Mouse (Mus musculus) erythroblast, embryonic 14.5 days (primary cell): Measurements from ENCODE around the gene Ddah2. TPM values are rescaled to one million over a fixed set of nuclear protein-coding genes. Genes with fewer than 3 reads are reported as not detected.

ENCODE experiments used
- H3K27me3 ChIP-seq: 2 replicates; pipeline ENCODE4 v1.6.1; 2012; ENCODE audit warnings: inconsistent platforms; ENCODE audit not compliant: control insufficient read depth
- H3K36me3 ChIP-seq: 2 replicates; pipeline ENCODE4 v1.6.1; 2012; ENCODE audit warnings: mild to moderate bottlenecking, inconsistent platforms; ENCODE audit not compliant: control insufficient read depth
- H3K4me1 ChIP-seq: 2 replicates; pipeline ENCODE4 v1.6.1; 2012; ENCODE audit warnings: inconsistent platforms; ENCODE audit not compliant: control insufficient read depth
- H3K4me3 ChIP-seq: replicated peaks from 2 replicates; pipeline ENCODE3; 2012; ENCODE audit warnings: moderate library complexity, mild to moderate bottlenecking, inconsistent platforms
- H3K9me3 ChIP-seq: 2 replicates; pipeline ENCODE4 v1.6.1; 2012; ENCODE audit warnings: low read length, inconsistent platforms, mixed read lengths; ENCODE audit not compliant: control insufficient read depth
- GATA1 ChIP-seq: IDR thresholded peaks from 2 replicates; pipeline ENCODE4 v1.6.1; 2012; ENCODE audit warnings: low read length, inconsistent platforms, mixed read lengths
- TAL1 ChIP-seq: IDR thresholded peaks from 3 replicates; pipeline ENCODE4 v1.6.1; 2012; ENCODE audit warnings: low read length, inconsistent platforms, mixed read lengths
- polyA plus RNA-seq: library from polyadenylated mRNA; stranded (reverse); fragments of >175 nt; gene quantifications from 2 replicates; pipeline ENCODE4 v1.2.3, GENCODE M21; 2012

Gene Ddah2
- polyA plus RNA-seq, 1 experiment = 0.78 TPM

DNA sequence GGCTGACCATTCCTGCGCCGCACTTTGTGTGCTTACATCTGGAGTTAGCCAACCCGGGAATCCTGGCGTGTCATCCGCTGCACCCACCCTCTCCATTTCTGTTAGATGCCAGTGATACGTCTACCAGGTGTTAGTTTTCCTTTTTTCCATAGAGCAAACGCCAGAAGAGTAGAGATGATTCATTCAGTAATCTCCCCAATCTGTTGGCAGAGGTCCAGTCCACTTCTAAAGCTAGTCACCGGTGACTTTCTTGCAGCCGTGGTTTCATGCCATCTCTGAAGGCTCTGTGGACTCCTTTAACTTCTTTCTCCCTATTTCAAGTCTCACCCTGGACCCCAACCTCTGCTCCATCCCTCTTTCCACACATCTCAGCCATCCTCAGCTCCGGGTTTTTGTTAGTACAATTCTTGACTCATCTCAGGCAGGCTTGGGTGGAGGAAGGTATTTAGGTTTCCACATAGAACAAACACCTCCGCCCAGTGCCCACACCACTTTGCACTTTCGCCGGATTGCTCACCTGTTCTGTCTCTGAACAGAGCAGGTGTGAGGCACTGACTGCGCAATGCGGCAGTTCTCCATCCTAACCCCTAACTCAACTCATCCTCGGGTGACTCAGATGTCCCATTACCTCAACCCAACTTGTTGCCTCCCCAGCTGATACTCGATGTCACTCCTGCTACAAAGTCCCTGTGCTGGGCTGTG lies 9.5 kb downstream of the Ddah2 start:
- H3K9me3 ChIP-seq = no peaks in the 10 kb centered on the region; the same call in 1 of the 2 replicates
- H3K4me1 ChIP-seq = peaks cover 28% of the 10 kb centered on the region
- H3K4me3 ChIP-seq = no peak overlapping the region
- peaks cover 78% of the 10 kb centered on the region for H3K27me3 ChIP-seq
- no peaks in the 10 kb centered on the region for H3K36me3 ChIP-seq
- TF ChIP-seq TAL1 = no peak
- no peak for TF ChIP-seq GATA1

- peaks cover 2% of the 10 kb centered on the region for H3K9me3 ChIP-seq
- H3K27me3 ChIP-seq = peaks cover 66% of the 10 kb centered on the region
- H3K4me1 ChIP-seq = peaks cover 20% of the 10 kb centered on the region
- TF ChIP-seq GATA1 (no peak), TAL1 (no peak)
- no peak overlapping the region for H3K4me3 ChIP-seq
- H3K36me3 ChIP-seq = no peaks in the 10 kb centered on the region
Measured at GRCm38 (mm10) chr17:35070556-35071229, 11.9 kb downstream of the Ddah2 start.

- Histone ChIP-seq H3K36me3 (no peaks in the 10 kb centered on the region), H3K9me3 (peaks cover 2% of the 10 kb centered on the region), H3K27me3 (peaks cover 64% of the 10 kb centered on the region), H3K4me3 (no peak overlapping the region), H3K4me1 (peaks cover 15% of the 10 kb centered on the region)
- TF ChIP-seq GATA1 (no peak), TAL1 (no peak)
Measured at GRCm38 (mm10) chr17:35071454-35071853, 12.6 kb downstream of the Ddah2 start.

DNA sequence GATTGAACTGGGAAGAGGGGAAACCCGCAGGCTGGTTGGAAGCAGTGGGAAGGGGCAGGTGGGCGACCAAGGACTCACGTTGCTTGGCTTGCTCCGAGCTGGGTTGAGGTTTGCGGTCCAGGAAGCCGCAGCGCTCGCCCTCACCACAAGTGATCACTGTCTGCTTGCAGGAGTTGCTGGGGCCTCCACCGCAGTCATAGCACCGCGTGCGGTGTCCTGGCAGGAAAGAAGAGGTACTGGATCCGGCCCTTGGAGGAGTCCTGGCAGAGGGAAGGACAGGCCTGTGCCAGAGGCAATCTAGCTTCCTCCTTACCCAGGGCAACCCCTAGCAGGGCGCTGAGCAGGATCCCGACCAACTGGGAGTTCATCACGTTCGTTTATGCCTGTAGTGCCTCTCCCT lies 15.3 kb downstream of the Ddah2 start:
- Histone ChIP-seq H3K4me3 (no peak overlapping the region), H3K36me3 (no peaks in the 10 kb centered on the region), H3K4me1 (peaks cover 30% of the 10 kb centered on the region), H3K27me3 (peaks cover 56% of the 10 kb centered on the region), H3K9me3 (peaks cover 2% of the 10 kb centered on the region)
- TF ChIP-seq TAL1 (no peak), GATA1 (no peak)

- Histone ChIP-seq H3K9me3 (peaks cover 2% of the 10 kb centered on the region), H3K36me3 (no peaks in the 10 kb centered on the region), H3K4me3 (no peak within 1 kb of the TSS), H3K4me1 (peaks cover 47% of the 10 kb centered on the region), H3K27me3 (peaks cover 40% of the 10 kb centered on the region)
- TF ChIP-seq TAL1 (no peak), GATA1 (no peak)
Measured at GRCm38 (mm10) chr17:35076507-35077176, 17.8 kb downstream of the Ddah2 start, which contains the start of gene Ly6g6e. TSS of gene Ly6g6e (plus strand) at chr17:35076902.

DNA sequence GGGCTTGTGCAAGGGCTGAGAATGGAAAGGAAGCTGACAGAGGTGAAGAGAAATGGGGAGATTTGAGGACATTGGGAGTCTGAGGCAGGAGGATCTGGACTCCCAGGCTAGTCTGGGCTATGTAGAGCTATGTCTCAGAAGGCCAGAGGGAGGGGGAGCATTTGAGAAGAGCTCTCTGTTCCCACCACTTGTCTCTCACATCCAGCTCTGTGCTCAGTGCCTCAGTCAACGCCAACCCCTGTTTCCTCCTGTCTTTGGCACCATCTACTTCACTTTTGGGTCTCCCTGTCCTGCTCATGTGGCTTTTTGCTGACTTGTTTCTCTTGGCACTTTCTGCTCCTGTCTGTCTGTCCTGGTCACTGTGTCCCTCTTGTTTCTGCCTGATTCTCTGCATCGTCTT lies 18.4 kb downstream of the Ddah2 start:
- H3K27me3 ChIP-seq = peaks cover 35% of the 10 kb centered on the region
- TF ChIP-seq GATA1 (no peak), TAL1 (no peak)
- no peak overlapping the region for H3K4me3 ChIP-seq
- H3K36me3 ChIP-seq = no peaks in the 10 kb centered on the region
- peaks cover 2% of the 10 kb centered on the region for H3K9me3 ChIP-seq
- peaks cover 47% of the 10 kb centered on the region for H3K4me1 ChIP-seq

DNA sequence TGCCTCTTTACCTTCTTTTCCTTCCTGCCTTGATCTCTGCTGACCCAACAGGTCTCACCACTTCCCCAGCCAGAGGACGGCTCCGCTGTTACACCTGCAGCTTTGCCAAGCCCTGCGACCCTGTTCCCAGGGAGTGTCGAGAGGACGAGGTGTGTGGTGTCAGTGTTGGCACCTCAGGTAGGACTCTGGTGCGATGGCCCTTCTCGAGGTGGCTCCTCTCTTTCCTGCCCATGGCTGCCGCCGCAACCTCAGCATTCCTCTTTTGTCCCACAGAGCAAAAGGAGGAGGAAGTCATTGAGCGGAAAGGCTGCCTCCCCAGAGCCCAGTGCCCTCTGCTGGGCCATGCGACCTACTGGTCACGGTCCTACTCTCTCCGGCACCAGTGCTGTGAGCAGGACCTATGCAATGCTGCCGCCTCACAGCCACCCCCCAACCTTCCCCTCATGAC lies 19.0 kb downstream of the Ddah2 start, which contains the start of gene Ly6g6d:
Gene Ly6g6d (minus strand): TSS at position 280 of the 448 bp plus-strand sequence.
- peaks cover 47% of the 10 kb centered on the region for H3K4me1 ChIP-seq
- H3K27me3 ChIP-seq = peaks cover 35% of the 10 kb centered on the region
- peaks cover 2% of the 10 kb centered on the region for H3K9me3 ChIP-seq
- TF ChIP-seq TAL1 (no peak), GATA1 (no peak)
- no peak within 1 kb of the TSS for H3K4me3 ChIP-seq
- no peaks in the 10 kb centered on the region for H3K36me3 ChIP-seq

DNA sequence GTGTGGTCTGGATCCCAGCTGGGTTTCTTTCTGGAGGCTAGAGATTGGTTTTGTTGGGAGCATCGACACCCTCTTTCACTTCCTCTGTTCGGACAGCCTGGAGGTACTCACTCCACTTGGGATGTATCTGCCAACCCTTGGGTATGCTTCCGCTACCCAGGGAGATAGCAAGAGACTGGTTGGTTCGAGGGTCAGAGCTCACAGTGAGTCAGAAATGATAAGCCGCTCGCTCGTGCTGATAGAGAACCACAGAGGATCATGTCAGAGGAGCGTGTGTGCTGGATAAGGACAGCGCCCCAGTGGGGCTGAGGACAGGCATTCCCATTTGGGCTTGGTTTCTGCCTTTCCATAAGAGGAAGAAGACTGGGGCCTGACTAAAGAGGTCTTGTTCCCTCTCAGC lies 20.9 kb downstream of the Ddah2 start:
- Histone ChIP-seq H3K4me3 (peak overlapping the region; percentile 59), H3K36me3 (no peaks in the 10 kb centered on the region), H3K4me1 (peaks cover 50% of the 10 kb centered on the region), H3K27me3 (peaks cover 30% of the 10 kb centered on the region), H3K9me3 (peaks cover 2% of the 10 kb centered on the region)
- TF ChIP-seq GATA1 (peak; percentile 67), TAL1 (no peak)

GRCm38 (mm10) chr17:35080248-35080647 lies 21.4 kb downstream of the Ddah2 start:
- H3K4me3 ChIP-seq = peak overlapping the region; percentile 59
- peaks cover 2% of the 10 kb centered on the region for H3K9me3 ChIP-seq
- no peaks in the 10 kb centered on the region for H3K36me3 ChIP-seq
- peaks cover 54% of the 10 kb centered on the region for H3K4me1 ChIP-seq
- TF ChIP-seq GATA1 (no peak), TAL1 (no peak)
- H3K27me3 ChIP-seq = peaks cover 27% of the 10 kb centered on the region
